Mouse (Mus musculus): ENCODE data around the gene Mlh3.

The Mlh3 gene

DNA sequence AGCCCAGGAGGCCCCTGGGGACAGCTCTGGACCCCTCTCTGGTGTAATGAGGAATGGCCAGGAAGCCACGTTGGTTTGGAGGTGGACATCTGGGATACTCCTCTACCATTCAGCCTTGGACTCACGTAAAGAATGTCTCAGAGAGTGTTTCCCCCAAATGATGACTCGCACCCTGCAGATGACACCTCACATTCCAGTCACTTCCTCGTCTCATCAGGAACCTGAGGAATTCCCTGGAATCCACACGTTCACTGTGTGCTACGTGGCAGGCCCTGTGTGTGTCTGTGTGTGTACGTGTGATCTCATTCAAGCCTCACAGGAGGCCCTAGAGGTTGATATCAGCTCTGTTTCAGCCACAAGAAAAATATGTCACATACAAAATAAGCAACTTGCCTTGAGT lies 84.0 kb downstream of the Mlh3 start:
- no peak for DNase-seq

DNA sequence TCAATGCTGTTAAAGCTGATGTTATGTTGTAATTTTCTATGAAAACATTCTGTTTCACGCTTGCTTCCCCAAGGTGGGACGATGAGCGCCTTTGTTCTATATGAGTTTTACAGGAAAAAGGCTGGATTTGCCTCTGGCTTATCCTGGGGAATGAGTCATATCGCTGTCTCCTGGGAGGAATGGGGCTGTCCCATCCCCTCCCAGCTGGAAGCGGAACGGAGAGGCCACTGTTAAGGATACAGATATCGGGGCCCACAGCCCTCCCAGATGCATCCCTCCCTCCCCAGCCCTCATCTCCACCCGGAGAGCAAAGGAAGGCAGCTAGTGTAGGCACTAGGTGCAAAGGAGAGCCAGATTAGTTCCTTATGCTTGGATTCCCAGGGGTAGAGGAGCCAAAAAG lies 84.6 kb downstream of the Mlh3 start:
- no peak for DNase-seq

Measured in kidney, adult 8-10 months (tissue).